Comparison of ENCODE assay signal across 10 mouse cellular contexts in genomic region chr9:72660139-72660538, GRCm38 (mm10). TPM values are rescaled to one million over a fixed set of nuclear protein-coding genes. Genes with fewer than 3 reads are reported as not detected.
DNase-seq lines count a peak whose midpoint lies in the region; ATAC-seq lines count a peak whose summit lies in the region.
"Had no signal": no experiment of that assay in that cellular context is flagged by ENCODE, and none has a peak within 500 bp of the region (broad histone marks: within the 10 kb centered on the region; RNA-seq: fewer than 3 reads in every experiment).

No protein-coding gene starts in this region.

- intact Hi-C loops in heart, postnatal 25 days (cut with DNase I): no loop called here
- intact Hi-C loops in gastrocnemius, postnatal 36 days (cut with DNase I): loop anchor here (10.0 kb wide), 1 partner anchor 205 kb away; no protein-coding TSS in a partner anchor

- DNase-seq in heart, postnatal 25 days (ENCODE audit: low spot score): no peak
- DNase-seq in A20 (ENCODE audit: low read depth, low spot score): peak; percentile 90
- no peak for DNase-seq in embryonic facial prominence, embryonic 10.5 days (ENCODE audit: low spot score)
- peak; percentile 47 to 59 for DNase-seq in spleen, adult 18-20 months
- no peak for DNase-seq in adrenal gland, postnatal 25 days
- DNase-seq in gastrocnemius, postnatal 36 days: no peak
- DNase-seq: cerebellum, adult 18-20 months had no signal

- H3K27me3 ChIP-seq in heart, embryonic 15.5 days: no peaks in the 10 kb centered on the region
- no peaks in the 10 kb centered on the region for H3K27me3 ChIP-seq in embryonic facial prominence, embryonic 10.5 days (replicated peaks; ENCODE audit: low read depth, poor library complexity, severe bottlenecking)
- no peaks in the 10 kb centered on the region for H3K27me3 ChIP-seq in hindbrain, embryonic 16.5 days (replicated peaks; ENCODE audit: control insufficient read depth, insufficient read depth, low read length)

- 0 out of 2 replicates have a peak overlapping the region, but pooled peaks have one; percentile 100 for H3K27ac ChIP-seq in heart, embryonic 15.5 days
- H3K27ac ChIP-seq in embryonic facial prominence, embryonic 10.5 days (replicated peaks): 0 out of 2 replicates have a peak overlapping the region, but pooled peaks have one; percentile 25
- no peak overlapping the region for H3K27ac ChIP-seq in hindbrain, embryonic 16.5 days (ENCODE audit: low read depth, low read length)

- no peak overlapping the region for H3K4me2 ChIP-seq in heart, embryonic 15.5 days
- no peak overlapping the region for H3K4me2 ChIP-seq in hindbrain, embryonic 16.5 days (ENCODE audit: low read length)
- H3K4me2 ChIP-seq: heart, embryonic 11.5 days had no signal

- no peaks in the 10 kb centered on the region for H3K9me3 ChIP-seq in heart, embryonic 15.5 days (replicated peaks)
- H3K9me3 ChIP-seq in embryonic facial prominence, embryonic 10.5 days: no peaks in the 10 kb centered on the region
- no peaks in the 10 kb centered on the region for H3K9me3 ChIP-seq in hindbrain, embryonic 16.5 days (ENCODE audit: control insufficient read depth, low read length)

- 0 out of 2 replicates have a peak, but pooled peaks cover 8% of the 10 kb centered on the region for H3K36me3 ChIP-seq in heart, embryonic 15.5 days
- peaks cover 15% of the 10 kb centered on the region for H3K36me3 ChIP-seq in embryonic facial prominence, embryonic 10.5 days (replicated peaks)
- no peaks in the 10 kb centered on the region for H3K36me3 ChIP-seq in hindbrain, embryonic 16.5 days (ENCODE audit: control insufficient read depth, insufficient read depth, low read length)

- WGBS in heart, embryonic 15.5 days: 74% methylated on average over 4 of the region's 4 CpGs
- 87% methylated on average over 4 of the region's 4 CpGs for WGBS in embryonic facial prominence, embryonic 10.5 days
- 74% methylated on average over 4 of the region's 4 CpGs for WGBS in hindbrain, embryonic 16.5 days

- H3K4me1 ChIP-seq in heart, embryonic 15.5 days (replicated peaks): peaks cover 31% of the 10 kb centered on the region
- peaks cover 62% of the 10 kb centered on the region for H3K4me1 ChIP-seq in embryonic facial prominence, embryonic 10.5 days
- H3K4me1 ChIP-seq in hindbrain, embryonic 16.5 days (ENCODE audit: control insufficient read depth, insufficient read depth, low read depth, low read length): peaks cover 19% of the 10 kb centered on the region

- H3K9ac ChIP-seq in heart, embryonic 15.5 days: no peak overlapping the region
- no peak overlapping the region for H3K9ac ChIP-seq in hindbrain, embryonic 16.5 days (ENCODE audit: low read depth, low read length)

- ATAC-seq in heart, embryonic 15.5 days (replicated peaks; ENCODE audit: insufficient number of reproducible peaks, insufficient read depth, low FRiP score, low read depth): no peak
- no peak for ATAC-seq in hindbrain, embryonic 16.5 days

- no peak overlapping the region for H3K4me3 ChIP-seq in heart, embryonic 15.5 days
- H3K4me3 ChIP-seq in embryonic facial prominence, embryonic 10.5 days: no peak overlapping the region
- H3K4me3 ChIP-seq in hindbrain, embryonic 16.5 days (ENCODE audit: low read length): no peak overlapping the region

RNA-seq across cellular contexts. Expression of gene Nedd4, which starts 2.0 kb away (rescaled TPM):
- 450 and 481 TPM in 2 replicates for polyA plus RNA-seq in heart, embryonic 15.5 days (2015; fragmentation: Nextera tagmentation; extraction: Ambion mirVana)
- total RNA-seq in heart, postnatal 25 days (2021): 100 to 1,000 TPM; 337 to 377 TPM
- polyA plus RNA-seq in embryonic facial prominence, embryonic 10.5 days (2016; fragmentation: Nextera tagmentation; extraction: Ambion mirVana): 660 and 664 TPM in 2 replicates
- total RNA-seq in adrenal gland, postnatal 25 days (2021): 418 and 467 TPM in 2 replicates
- polyA plus RNA-seq in hindbrain, embryonic 16.5 days (2015; fragmentation: Nextera tagmentation; extraction: Ambion mirVana): 377 and 405 TPM in 2 replicates
- total RNA-seq in gastrocnemius, postnatal 36 days (2021): 100 to 1,000 TPM; 250 to 283 TPM

Comparison
In these comparisons a context has a peak if more than half of its experiments do, and no peak if none do; other contexts are left out.
1. DNase-seq: peak in A20 (single experiment) and spleen, adult 18-20 months (2 of 2); none in heart, postnatal 25 days (single experiment), embryonic facial prominence, embryonic 10.5 days (single experiment), adrenal gland, postnatal 25 days (single experiment) and gastrocnemius, postnatal 36 days (0 of 2).